Mouse (Mus musculus) midbrain, embryonic 13.5 days (tissue): ENCODE data around the gene Megf9. TPM values are rescaled to one million over a fixed set of nuclear protein-coding genes. Genes with fewer than 3 reads are reported as not detected.

Experiments used
- ATAC-seq: fragments of 200-750 bp; cut with Nextera tagmentation; 2 replicates; pipeline ENCODE4 v1.8.0; 2017; ENCODE audit warnings: mild to moderate bottlenecking, moderate TSS enrichment, moderate library complexity
- H3K27ac ChIP-seq: fragments of 300-500 bp; sonication (generic); 2 replicates; pipeline ENCODE4 v1.5.1; 2015; ENCODE audit warnings: inconsistent platforms, mild to moderate bottlenecking, moderate library complexity
- H3K27me3 ChIP-seq: fragments of 300-500 bp; sonication (generic); 2 replicates; pipeline ENCODE4 v1.6.1; 2015; ENCODE audit warnings: mild to moderate bottlenecking, inconsistent platforms
- H3K36me3 ChIP-seq: fragments of 300-500 bp; sonication (generic); 2 replicates; pipeline ENCODE4 v1.6.1; 2015; ENCODE audit warnings: mild to moderate bottlenecking, inconsistent platforms
- H3K4me1 ChIP-seq: fragments of 300-500 bp; sonication (generic); replicated peaks from 2 replicates; pipeline ENCODE4 v1.6.1; 2015; ENCODE audit warnings: inconsistent platforms
- H3K4me2 ChIP-seq: fragments of 300-500 bp; sonication (generic); replicated peaks from 2 replicates; pipeline ENCODE4 v1.6.1; 2015; ENCODE audit warnings: moderate library complexity, mild to moderate bottlenecking, inconsistent platforms
- H3K4me3 ChIP-seq: fragments of 300-500 bp; sonication (generic); replicated peaks from 2 replicates; pipeline ENCODE4 v1.5.1; 2015; ENCODE audit warnings: mild to moderate bottlenecking, inconsistent platforms
- H3K9ac ChIP-seq: fragments of 300-500 bp; sonication (generic); replicated peaks from 2 replicates; pipeline ENCODE4 v1.6.1; 2015; ENCODE audit warnings: mild to moderate bottlenecking, inconsistent platforms
- H3K9me3 ChIP-seq: fragments of 300-500 bp; sonication (generic); 2 replicates; pipeline ENCODE4 v1.6.1; 2016; ENCODE audit warnings: mild to moderate bottlenecking, inconsistent platforms
- WGBS: fragments of 180-500 bp; shearing (Covaris S2); methylation state at CpG from one replicate; pipeline ENCODE4 v1.1.7; 2015; 5-methylcytosine and 5-hydroxymethylcytosine counted together
- polyA plus RNA-seq: library from polyadenylated mRNA; unstranded; fragments of >200 nt; fragmentation: Nextera tagmentation; extraction: Ambion mirVana; gene quantifications from 2 replicates; pipeline ENCODE4 v1.2.1, GENCODE M21; 2015

Gene Megf9
- polyA plus RNA-seq, 1 experiment from 2014 or later: 31.0 TPM

- no peak overlapping the region for H3K9ac ChIP-seq
- no peaks in the 10 kb centered on the region for H3K36me3 ChIP-seq
- ATAC-seq: no peak
- H3K27ac ChIP-seq: no peak overlapping the region
- H3K4me2 ChIP-seq: no peak overlapping the region
- no peak overlapping the region for H3K4me3 ChIP-seq
- no peaks in the 10 kb centered on the region for H3K9me3 ChIP-seq
- WGBS: 79% methylated on average over 4 of the region's 4 CpGs
- no peaks in the 10 kb centered on the region for H3K4me1 ChIP-seq
- no peaks in the 10 kb centered on the region for H3K27me3 ChIP-seq
Measured at GRCm38 (mm10) chr4:70481931-70482330, 52.9 kb downstream of the Megf9 start.

GRCm38 (mm10) chr4:70471398-70471797, 63.4 kb downstream of the Megf9 start:
- peaks cover 6% of the 10 kb centered on the region for H3K36me3 ChIP-seq
- H3K27ac ChIP-seq: no peak overlapping the region
- no peak overlapping the region for H3K9ac ChIP-seq
- 81% methylated on average over 2 of the region's 2 CpGs for WGBS
- H3K4me2 ChIP-seq: no peak overlapping the region
- H3K4me1 ChIP-seq: no peaks in the 10 kb centered on the region
- H3K27me3 ChIP-seq: no peaks in the 10 kb centered on the region
- no peaks in the 10 kb centered on the region for H3K9me3 ChIP-seq
- ATAC-seq: no peak
- no peak overlapping the region for H3K4me3 ChIP-seq

- H3K36me3 ChIP-seq: peaks cover 6% of the 10 kb centered on the region
- no peak for ATAC-seq
- H3K9me3 ChIP-seq: no peaks in the 10 kb centered on the region
- WGBS: 94% methylated on average over 1 of the region's 1 CpGs
- no peaks in the 10 kb centered on the region for H3K4me1 ChIP-seq
- no peak overlapping the region for H3K27ac ChIP-seq
- H3K27me3 ChIP-seq: no peaks in the 10 kb centered on the region
- H3K9ac ChIP-seq: no peak overlapping the region
- H3K4me3 ChIP-seq: no peak overlapping the region
- H3K4me2 ChIP-seq: no peak overlapping the region
Measured at GRCm38 (mm10) chr4:70465921-70466689, 68.7 kb downstream of the Megf9 start.

GRCm38 (mm10) chr4:70463302-70463701, 71.5 kb downstream of the Megf9 start:
- H3K4me2 ChIP-seq: no peak overlapping the region
- no peak overlapping the region for H3K27ac ChIP-seq
- WGBS: 80% methylated on average over 2 of the region's 2 CpGs
- no peak overlapping the region for H3K9ac ChIP-seq
- H3K4me1 ChIP-seq: no peaks in the 10 kb centered on the region
- H3K36me3 ChIP-seq: peaks cover 6% of the 10 kb centered on the region
- H3K27me3 ChIP-seq: no peaks in the 10 kb centered on the region
- no peak for ATAC-seq
- H3K9me3 ChIP-seq: no peaks in the 10 kb centered on the region
- H3K4me3 ChIP-seq: no peak overlapping the region

GRCm38 (mm10) chr4:70461416-70461815, 73.4 kb downstream of the Megf9 start:
- H3K9me3 ChIP-seq: no peaks in the 10 kb centered on the region
- H3K27ac ChIP-seq: no peak overlapping the region
- no peaks in the 10 kb centered on the region for H3K36me3 ChIP-seq
- no peak overlapping the region for H3K4me2 ChIP-seq
- H3K27me3 ChIP-seq: no peaks in the 10 kb centered on the region
- no peak for ATAC-seq
- H3K4me3 ChIP-seq: no peak overlapping the region
- H3K9ac ChIP-seq: no peak overlapping the region
- H3K4me1 ChIP-seq: no peaks in the 10 kb centered on the region

GRCm38 (mm10) chr4:70452161-70452560, 82.6 kb downstream of the Megf9 start:
- WGBS: 88% methylated on average over 3 of the region's 3 CpGs

GRCm38 (mm10) chr4:70451750-70452149, 83.0 kb downstream of the Megf9 start:
- WGBS: under 1% methylated on average over 2 of the region's 2 CpGs
- no peaks in the 10 kb centered on the region for H3K9me3 ChIP-seq
- no peak overlapping the region for H3K9ac ChIP-seq
- no peak overlapping the region for H3K27ac ChIP-seq
- no peak overlapping the region for H3K4me3 ChIP-seq
- no peaks in the 10 kb centered on the region for H3K4me1 ChIP-seq
- H3K36me3 ChIP-seq: peaks cover 16% of the 10 kb centered on the region; the same call in 1 of the 2 replicates
- no peaks in the 10 kb centered on the region for H3K27me3 ChIP-seq
- H3K4me2 ChIP-seq: no peak overlapping the region
- ATAC-seq: no peak

More at GRCm38 (mm10) chr4:70452161-70452560, 82.6 kb downstream of the Megf9 start:
- Histone ChIP-seq H3K4me2 (no peak overlapping the region), H3K27me3 (no peaks in the 10 kb centered on the region), H3K4me1 (no peaks in the 10 kb centered on the region), H3K9me3 (no peaks in the 10 kb centered on the region), H3K36me3 (peaks cover 16% of the 10 kb centered on the region; the same call in 1 of the 2 replicates), H3K9ac (no peak overlapping the region), H3K4me3 (no peak overlapping the region), H3K27ac (no peak overlapping the region)
- ATAC-seq: no peak

GRCm38 (mm10) chr4:70449668-70450067, 85.1 kb downstream of the Megf9 start:
- Histone ChIP-seq H3K9me3 (no peaks in the 10 kb centered on the region), H3K4me1 (no peaks in the 10 kb centered on the region), H3K36me3 (peaks cover 8% of the 10 kb centered on the region; the same call in 1 of the 2 replicates), H3K9ac (no peak overlapping the region), H3K4me2 (no peak overlapping the region), H3K27me3 (no peaks in the 10 kb centered on the region), H3K4me3 (no peak overlapping the region), H3K27ac (no peak overlapping the region)
- ATAC-seq: no peak
- 92% methylated on average over 1 of the region's 1 CpGs for WGBS

- ATAC-seq: no peak
- Histone ChIP-seq H3K4me3 (no peak overlapping the region), H3K4me2 (no peak overlapping the region), H3K9me3 (no peaks in the 10 kb centered on the region), H3K4me1 (no peaks in the 10 kb centered on the region), H3K27me3 (no peaks in the 10 kb centered on the region), H3K36me3 (0 out of 2 replicates have a peak, but pooled peaks cover 3% of the 10 kb centered on the region), H3K27ac (no peak overlapping the region), H3K9ac (no peak overlapping the region)
- 84% methylated on average over 3 of the region's 3 CpGs for WGBS
Measured at GRCm38 (mm10) chr4:70446774-70447173, 88.0 kb downstream of the Megf9 start.

GRCm38 (mm10) chr4:70420202-70420601, 114.6 kb downstream of the Megf9 start:
- H3K36me3 ChIP-seq: no peaks in the 10 kb centered on the region
- H3K27me3 ChIP-seq: no peaks in the 10 kb centered on the region
- H3K4me1 ChIP-seq: no peaks in the 10 kb centered on the region
- 68% methylated on average over 2 of the region's 2 CpGs for WGBS
- H3K9me3 ChIP-seq: no peaks in the 10 kb centered on the region
- H3K9ac ChIP-seq: no peak overlapping the region
- ATAC-seq: no peak
- H3K27ac ChIP-seq: no peak overlapping the region
- H3K4me2 ChIP-seq: no peak overlapping the region
- H3K4me3 ChIP-seq: no peak overlapping the region

- no peaks in the 10 kb centered on the region for H3K36me3 ChIP-seq
- ATAC-seq: no peak
- no peak overlapping the region for H3K9ac ChIP-seq
- H3K4me2 ChIP-seq: no peak overlapping the region
- 28% methylated on average over 2 of the region's 2 CpGs for WGBS
- 0 out of 2 replicates have a peak, but pooled peaks cover 3% of the 10 kb centered on the region for H3K27me3 ChIP-seq
- H3K27ac ChIP-seq: no peak overlapping the region
- no peak overlapping the region for H3K4me3 ChIP-seq
- H3K4me1 ChIP-seq: peaks cover 29% of the 10 kb centered on the region
- no peaks in the 10 kb centered on the region for H3K9me3 ChIP-seq
Measured at GRCm38 (mm10) chr4:70412126-70412525, 122.7 kb downstream of the Megf9 start.

- ATAC-seq: peak; percentile 98
- H3K9me3 ChIP-seq: no peaks in the 10 kb centered on the region
Measured at GRCm38 (mm10) chr4:70409994-70410721, 124.6 kb downstream of the Megf9 start, which contains the start of gene Cdk5rap2. TSS of gene Cdk5rap2 (minus strand) at chr4:70410443.

More at GRCm38 (mm10) chr4:70409994-70410721, 124.6 kb downstream of the Megf9 start, which contains the start of gene Cdk5rap2:
- Histone ChIP-seq H3K4me2 (peak within 1 kb of the TSS; percentile 71), H3K4me1 (peaks cover 38% of the 10 kb centered on the region), H3K36me3 (no peaks in the 10 kb centered on the region), H3K27ac (peak within 1 kb of the TSS; percentile 80), H3K4me3 (peak within 1 kb of the TSS; percentile 88), H3K9ac (peak within 1 kb of the TSS; percentile 85), H3K27me3 (0 out of 2 replicates have a peak, but pooled peaks cover 3% of the 10 kb centered on the region)
- under 1% methylated on average over 45 of the region's 55 CpGs for WGBS
